Mouse (Mus musculus) lung, adult 2 months (tissue): ENCODE measurements at regions not wholly inside any gene's neighbourhood (a gene's known extent, or its start where the extent isn't known, plus 50 kb on each side); places are given as distances from the start of the nearest gene placed in this dataset.

Source experiments
- CTCF ChIP-seq: fragments of 200-500 bp; IDR thresholded peaks from 2 replicates; pipeline ENCODE4 v1.5.1; 2011; ENCODE audit warnings: mild to moderate bottlenecking, low read length, control low read depth; ENCODE audit not compliant: insufficient read depth
- POLR2A ChIP-seq: fragments of 200-500 bp; IDR thresholded peaks from 2 replicates; pipeline ENCODE4 v1.6.1; 2011; ENCODE audit warnings: low read depth, mild to moderate bottlenecking, control low read depth, low read length, borderline replicate concordance; ENCODE audit errors: extremely low read depth

DNA sequence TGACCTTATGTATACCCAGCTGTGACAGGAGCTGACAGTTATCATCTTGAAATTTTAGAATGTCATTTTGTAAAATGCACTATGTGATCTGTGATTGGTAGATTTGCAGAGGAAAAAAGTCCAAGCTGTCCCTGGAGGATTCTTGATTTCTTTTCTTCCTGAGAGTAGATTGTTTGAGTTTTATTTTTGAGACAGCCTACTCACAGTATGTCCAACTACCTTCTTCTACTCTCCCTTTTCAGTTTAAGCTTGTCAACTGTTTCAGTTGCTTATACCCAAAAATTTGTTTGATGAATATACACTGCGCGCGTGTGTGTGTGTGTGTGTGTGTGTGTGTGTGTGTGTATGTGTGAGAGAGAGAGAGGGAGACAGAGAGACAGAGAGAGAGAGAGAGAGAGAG lies 346.9 kb downstream of the Phf14 start:
- TF ChIP-seq CTCF (no peak), POLR2A (no peak)
